Mouse (Mus musculus) thymus, adult 2 months (tissue): Measurements from ENCODE around the gene Cyb561.

Experiments used
- CTCF ChIP-seq: fragments of 200-500 bp; IDR thresholded peaks from 2 replicates; pipeline ENCODE4 v1.5.1; 2012; ENCODE audit warnings: mild to moderate bottlenecking, control low read depth, low read length, moderate library complexity, borderline replicate concordance; ENCODE audit not compliant: control insufficient read depth, poor library complexity, insufficient read depth; ENCODE audit errors: extremely low read depth
- POLR2A ChIP-seq: fragments of 200-500 bp; IDR thresholded peaks from 2 replicates; pipeline ENCODE4 v1.6.1; 2012; ENCODE audit warnings: mild to moderate bottlenecking, low read length, control low read depth, moderate library complexity; ENCODE audit not compliant: control insufficient read depth, poor library complexity, insufficient read depth; ENCODE audit errors: extremely low read depth

GRCm38 (mm10) chr11:105951601-105952044 is 1.5 kb downstream of the Cyb561 start:
- TF ChIP-seq CTCF (no peak), POLR2A (no peak)
